ENCODE assay signal across 8 mouse cellular contexts in genomic region chr1:106172931-106173371, GRCm38 (mm10). TPM values are rescaled to one million over a fixed set of nuclear protein-coding genes. Genes with fewer than 3 reads are reported as not detected.
DNase-seq lines count a peak whose midpoint lies in the region; ATAC-seq and TF ChIP-seq lines count a peak whose summit lies in the region.

No protein-coding gene starts in this region.

- H3K27ac ChIP-seq in CH12.LX (ENCODE audit: insufficient read depth, low read depth): peak overlapping the region; percentile 68; the same call in 1 of the 2 replicates
- H3K27ac ChIP-seq in cortical plate, adult 2 months (ENCODE audit: insufficient read depth, low read length): peak overlapping the region; percentile 99
- H3K27ac ChIP-seq in heart, embryonic 12.5 days (ENCODE audit: poor library complexity, severe bottlenecking): peak overlapping the region; percentile 94

- no peak for TF ChIP-seq RAD21 in CH12.LX (IDR thresholded peaks at IDR 0.05; ENCODE audit: low read depth, low read length)

- ATAC-seq in heart, embryonic 12.5 days (ENCODE audit: insufficient number of reproducible peaks, low FRiP score): no peak
- no peak for ATAC-seq in erythroid progenitor cell, adult 5-6 weeks (replicated peaks; ENCODE audit: low FRiP score, poor library complexity, severe bottlenecking)

- H3K27me3 ChIP-seq in CH12.LX (replicated peaks): no peaks in the 10 kb centered on the region
- H3K27me3 ChIP-seq in heart, embryonic 12.5 days (replicated peaks): no peaks in the 10 kb centered on the region

- dilution Hi-C loops in CH12.LX (cut with MboI; ENCODE audit: extremely low pct_ligation_motif_present, extremely low pct_unique_long_range_greater_than_20kb, low sequenced_read_pairs): no loop called here

- no peak for DNase-seq in CH12.LX (ENCODE audit: extremely low read depth)
- DNase-seq in Muller cell, postnatal 12 days (ENCODE audit: inconsistent ontology term): peak; percentile 43
- peak; percentile 65 to 75 for DNase-seq in kidney, postnatal 4 days
- DNase-seq in lung, postnatal 14 days: peak; percentile 37
- DNase-seq in spleen, postnatal 14 days (ENCODE audit: low spot score in 2 of 2): peak; percentile 17 to 22

- TF ChIP-seq EP300 in CH12.LX (IDR thresholded peaks at IDR 0.05; ENCODE audit: low read length): no peak

- no peaks in the 10 kb centered on the region for H3K9me3 ChIP-seq in CH12.LX (replicated peaks; ENCODE audit: low read length)
- no peaks in the 10 kb centered on the region for H3K9me3 ChIP-seq in heart, embryonic 12.5 days (replicated peaks)

- H3K79me2 ChIP-seq in CH12.LX (replicated peaks; ENCODE audit: control insufficient read depth, extremely low read depth, insufficient read depth, poor library complexity, severe bottlenecking): peaks cover 44% of the 10 kb centered on the region

- H3K4me2 ChIP-seq in CH12.LX (ENCODE audit: insufficient read depth, low read depth, poor library complexity, severe bottlenecking): peak overlapping the region; percentile 38
- H3K4me2 ChIP-seq in heart, embryonic 12.5 days: peak overlapping the region; percentile 65

- under 1% methylated on average over 47 of the region's 47 CpGs for WGBS in heart, embryonic 12.5 days

- peaks cover 4 to 14% of the 10 kb centered on the region in 2 experiments for H3K4me1 ChIP-seq in CH12.LX (ENCODE audit: control insufficient read depth in 1 of 2, insufficient read depth in 2 of 2)
- peaks cover 1% of the 10 kb centered on the region; the same call in 1 of the 2 replicates for H3K4me1 ChIP-seq in cortical plate, adult 2 months (ENCODE audit: control insufficient read depth, insufficient read depth, low read length)
- peaks cover 6% of the 10 kb centered on the region for H3K4me1 ChIP-seq in heart, embryonic 12.5 days (replicated peaks)

- TF ChIP-seq POLR2A in CH12.LX (IDR thresholded peaks at IDR 0.05; ENCODE audit: low read depth, low read length): no peak
- no peak for TF ChIP-seq POLR2A in cortical plate, adult 2 months (IDR thresholded peaks at IDR 0.05; ENCODE audit: extremely low read depth, insufficient read depth, low read length)

- peak overlapping the region; percentile 90 for H3K9ac ChIP-seq in CH12.LX (ENCODE audit: insufficient read depth, low read depth)
- H3K9ac ChIP-seq in heart, embryonic 12.5 days: peak overlapping the region; percentile 98

- in situ Hi-C loops in CH12.LX (cut with MboI; ENCODE audit: low pct_ligation_motif_present, low pct_unique_long_range_greater_than_20kb, low sequenced_read_pairs): loop anchor here (5.0 kb wide), 1 partner anchor 219 kb away; no protein-coding TSS in a partner anchor

- no peak for TF ChIP-seq CTCF in CH12.LX (conservative IDR thresholded peaks at IDR 0.05 in 1 of 2, IDR thresholded peaks at IDR 0.05 in 1 of 2; ENCODE audit: low read depth in 2 of 2, low read length in 2 of 2)
- TF ChIP-seq CTCF in cortical plate, adult 2 months (IDR thresholded peaks at IDR 0.05; ENCODE audit: extremely low read depth, insufficient read depth, low read length): no peak

- peak overlapping the region; percentile 85 to 97 (median 95) for H3K4me3 ChIP-seq in CH12.LX (replicated peaks in 1 of 3; ENCODE audit: low read depth in 2 of 3, low read length in 2 of 3, poor library complexity in 1 of 3)
- H3K4me3 ChIP-seq in cortical plate, adult 2 months (ENCODE audit: insufficient read depth, low read length): peak overlapping the region; percentile 89
- H3K4me3 ChIP-seq in heart, embryonic 12.5 days: peak overlapping the region; percentile 94

- peaks cover 0 to 9% of the 10 kb centered on the region in 2 experiments for H3K36me3 ChIP-seq in CH12.LX (replicated peaks in 1 of 2; ENCODE audit: control insufficient read depth in 1 of 2, insufficient read depth in 1 of 2, low read length in 1 of 2)
- no peaks in the 10 kb centered on the region for H3K36me3 ChIP-seq in heart, embryonic 12.5 days

TF ChIP-seq in CH12.LX, 34 proteins besides CTCF, POLR2A, EP300 and RAD21:
- 0 out of 2 replicates have a peak, but pooled peaks have one; percentile 19 for TF ChIP-seq UBTF (IDR thresholded peaks at IDR 0.05; ENCODE audit: low read depth, low read length)
- no peak for TF ChIP-seq NELFE (IDR thresholded peaks at IDR 0.05; ENCODE audit: low read depth, low read length)

RNA-seq across cellular contexts. Expression of gene Phlpp1, which starts 1.4 kb away (rescaled TPM):
- total RNA-seq in CH12.LX (2012; rRNA removed) (15.3 and 20.9 TPM in 2 replicates), CH12.LX (2014; rRNA removed) (12.6 and 14.8 TPM in 2 replicates)
- polyA plus RNA-seq in CH12.LX (2012; ENCODE audit: insufficient read length, low read depth): 37.2 and 38.4 TPM in 2 replicates
- 47.1 and 49.8 TPM in 2 replicates for polyA plus RNA-seq in cortical plate, adult 2 months (2012; rRNA removed)
- 4.4 and 4.8 TPM in 2 replicates for polyA plus RNA-seq in heart, embryonic 12.5 days (2016; fragmentation: Nextera tagmentation; extraction: Ambion mirVana)
- 11.5 and 17.6 TPM in 2 replicates for total RNA-seq in erythroid progenitor cell, adult 5-6 weeks (2015; ENCODE audit: low replicate concordance)
- total RNA-seq in erythroid progenitor cell, adult 5-6 weeks (2017; ENCODE audit: low replicate concordance): 5.5 and 14.7 TPM in 2 replicates
